Mouse (Mus musculus) c-Kit-positive CD71-positive TER-119-negative erythroid progenitor cells, embryonic 14.5 days (primary cell): ENCODE results near the gene Dbndd2.

ENCODE experiments used
- DNase-seq: peaks from one replicate; pipeline ENCODE4 v3.0.0-alpha.2; 2013; ENCODE audit warnings: low read depth

Gene Dbndd2

DNA sequence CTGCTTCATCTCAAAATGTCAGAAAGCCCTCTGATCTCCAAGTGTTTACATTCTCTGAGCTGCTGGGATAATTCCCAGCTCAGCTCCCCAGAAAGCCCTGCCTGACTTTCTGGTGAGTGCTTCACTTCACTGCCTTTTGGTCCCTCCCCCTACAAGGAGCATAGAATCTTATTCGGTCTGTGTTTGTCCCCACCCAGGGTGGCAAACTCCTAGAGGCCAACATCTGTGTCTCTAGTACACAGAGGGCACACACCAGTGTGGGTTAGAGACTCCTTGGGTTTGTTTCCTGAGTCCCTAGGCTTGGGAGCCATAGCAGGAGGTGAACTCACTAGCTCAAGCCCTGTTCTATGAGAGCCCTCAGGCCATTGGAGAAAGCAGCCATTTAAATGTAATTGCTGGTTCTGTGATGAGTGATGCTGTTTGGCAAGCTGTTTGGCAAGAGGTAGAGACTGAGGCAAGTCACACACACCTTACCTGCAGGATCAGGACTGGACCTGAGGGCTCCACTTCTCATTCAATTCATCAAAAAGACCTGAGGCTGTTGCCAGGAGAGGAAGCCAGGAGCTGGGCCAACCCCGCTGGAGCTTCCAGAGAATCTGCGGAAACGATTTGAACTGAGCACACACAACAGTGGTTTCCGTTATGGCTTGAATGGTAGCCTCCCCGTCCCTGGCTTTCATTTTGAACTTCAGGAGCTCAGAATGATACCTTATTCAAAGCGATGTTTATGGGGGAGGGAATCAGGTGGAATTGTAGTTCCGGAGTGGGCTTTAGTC is 54.9 kb downstream of the Dbndd2 start:
- no peak for DNase-seq

DNA sequence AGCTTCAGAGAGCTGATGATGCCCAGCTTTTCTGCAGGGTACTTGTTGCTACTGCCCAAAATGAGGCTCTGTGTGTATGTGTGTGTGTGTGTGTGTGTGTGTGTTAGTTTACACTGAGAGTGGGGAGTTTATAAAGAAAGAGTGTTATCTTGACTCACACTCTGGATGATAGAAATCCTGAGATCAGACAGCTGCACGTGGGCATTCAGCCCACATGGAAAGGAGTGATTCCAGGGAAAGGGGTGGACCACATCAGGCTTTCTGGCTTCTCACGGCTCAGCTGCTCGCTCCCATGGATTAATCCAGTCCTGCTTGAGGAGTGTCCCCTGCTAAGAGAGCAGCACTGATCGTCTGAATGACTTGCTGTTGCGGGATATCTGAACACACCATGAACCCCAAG is 56.2 kb downstream of the Dbndd2 start:
- DNase-seq: no peak

DNA sequence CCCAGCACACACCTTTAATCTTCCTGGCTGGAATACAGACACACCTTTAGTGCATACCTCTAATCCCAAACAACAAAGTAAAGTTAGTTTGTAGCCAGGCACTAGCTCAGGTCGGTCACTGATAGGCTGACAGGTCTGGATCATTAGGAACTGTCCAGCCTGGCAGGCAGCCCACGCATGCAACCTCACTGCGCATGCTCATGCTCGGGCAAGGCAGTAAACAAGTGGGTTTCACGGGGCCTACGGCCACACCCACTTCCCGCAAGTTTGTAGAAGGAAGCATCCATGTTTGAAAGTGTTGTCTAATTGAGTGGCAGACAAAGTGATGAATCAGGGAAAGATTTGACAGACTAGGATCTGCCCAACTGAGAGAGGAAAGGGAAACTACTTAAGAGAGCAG is 56.7 kb downstream of the Dbndd2 start:
- DNase-seq: no peak
